Mouse (Mus musculus): Measurements from ENCODE around the gene Ankrd34a. TPM values are rescaled to one million over a fixed set of nuclear protein-coding genes. Genes with fewer than 3 reads are reported as not detected.

Gene Ankrd34a
- polyA plus RNA-seq, 1 experiment from 2014 or later = 2.0 TPM

- H3K4me3 ChIP-seq (ENCODE audit: low read depth, low read length) = peak overlapping the region; percentile 44
- no peaks in the 10 kb centered on the region for H3K9me3 ChIP-seq (ENCODE audit: control insufficient read depth, low read length)
- peak overlapping the region; percentile 74 for H3K9ac ChIP-seq (ENCODE audit: low read length)
- H3K4me2 ChIP-seq = peak overlapping the region; percentile 96
- under 1% methylated on average over 54 of the region's 54 CpGs for WGBS
- H3K4me1 ChIP-seq (ENCODE audit: control insufficient read depth, insufficient read depth, low read length) = peaks cover 49% of the 10 kb centered on the region
- DNase-seq (ENCODE audit: low spot score, missing footprints) = peak; percentile 98
- no peaks in the 10 kb centered on the region for H3K36me3 ChIP-seq (ENCODE audit: control insufficient read depth, insufficient read depth, low read length)
- peak; percentile 6; the same call in 1 of the 2 replicates for ATAC-seq (ENCODE audit: low FRiP score)
- H3K27me3 ChIP-seq (ENCODE audit: control insufficient read depth, insufficient read depth, low read length) = peaks cover 24% of the 10 kb centered on the region
- peak overlapping the region; percentile 54 for H3K27ac ChIP-seq (ENCODE audit: low read depth, low read length)
These were observed 2.0 kb downstream of the Ankrd34a start for GRCm38 (mm10) chr3:96598156-96599068.

- peaks cover 52% of the 10 kb centered on the region for H3K4me1 ChIP-seq (ENCODE audit: control insufficient read depth, insufficient read depth, low read length)
- H3K4me3 ChIP-seq (ENCODE audit: low read depth, low read length) = no peak overlapping the region
- WGBS = 42% methylated on average over 8 of the region's 8 CpGs
- H3K9ac ChIP-seq (ENCODE audit: low read length) = peak overlapping the region; percentile 74; the same call in 1 of the 2 replicates
- DNase-seq (ENCODE audit: low spot score, missing footprints) (peak; percentile 90), ATAC-seq (ENCODE audit: low FRiP score) (no peak)
- H3K27ac ChIP-seq (ENCODE audit: low read depth, low read length) = no peak overlapping the region
- no peaks in the 10 kb centered on the region for H3K9me3 ChIP-seq (ENCODE audit: control insufficient read depth, low read length)
- H3K27me3 ChIP-seq (ENCODE audit: control insufficient read depth, insufficient read depth, low read length) = peaks cover 24% of the 10 kb centered on the region
- no peaks in the 10 kb centered on the region for H3K36me3 ChIP-seq (ENCODE audit: control insufficient read depth, insufficient read depth, low read length)
- H3K4me2 ChIP-seq = no peak overlapping the region; the same call in 1 of the 2 replicates
These were observed 2.6 kb downstream of the Ankrd34a start for GRCm38 (mm10) chr3:96599069-96599393.

GRCm38 (mm10) chr3:96599411-96599810 is 3.0 kb downstream of the Ankrd34a start:
- Histone ChIP-seq H3K27ac (ENCODE audit: low read depth, low read length) (no peak overlapping the region), H3K4me1 (ENCODE audit: control insufficient read depth, insufficient read depth, low read length) (peaks cover 54% of the 10 kb centered on the region), H3K4me3 (ENCODE audit: low read depth, low read length) (no peak overlapping the region), H3K9ac (ENCODE audit: low read length) (no peak overlapping the region), H3K4me2 (no peak overlapping the region), H3K9me3 (ENCODE audit: control insufficient read depth, low read length) (no peaks in the 10 kb centered on the region), H3K36me3 (ENCODE audit: control insufficient read depth, insufficient read depth, low read length) (no peaks in the 10 kb centered on the region), H3K27me3 (ENCODE audit: control insufficient read depth, insufficient read depth, low read length) (peaks cover 24% of the 10 kb centered on the region)
- ATAC-seq (ENCODE audit: low FRiP score) = no peak
- no peak for DNase-seq (ENCODE audit: low spot score, missing footprints)
- WGBS = 61% methylated on average over 3 of the region's 3 CpGs

- peaks cover 16% of the 10 kb centered on the region; the same call in 1 of the 2 replicates for H3K27me3 ChIP-seq (ENCODE audit: control insufficient read depth, insufficient read depth, low read length)
- WGBS = 1% methylated on average over 27 of the region's 27 CpGs
- no peaks in the 10 kb centered on the region for H3K9me3 ChIP-seq (ENCODE audit: control insufficient read depth, low read length)
- peak; percentile 98 for DNase-seq (ENCODE audit: low spot score, missing footprints)
- H3K36me3 ChIP-seq (ENCODE audit: control insufficient read depth, insufficient read depth, low read length) = no peaks in the 10 kb centered on the region
- peak within 1 kb of the TSS; percentile 71 for H3K4me2 ChIP-seq
- peak within 1 kb of the TSS; percentile 88 for H3K27ac ChIP-seq (ENCODE audit: low read depth, low read length)
- H3K9ac ChIP-seq (ENCODE audit: low read length) = peak within 1 kb of the TSS; percentile 88
- ATAC-seq (ENCODE audit: low FRiP score) = peak; percentile 95
- peaks cover 51% of the 10 kb centered on the region for H3K4me1 ChIP-seq (ENCODE audit: control insufficient read depth, insufficient read depth, low read length)
- peak within 1 kb of the TSS; percentile 90 for H3K4me3 ChIP-seq (ENCODE audit: low read depth, low read length)
These were observed 4.3 kb downstream of the Ankrd34a start, which contains the start of gene Lix1l for GRCm38 (mm10) chr3:96600639-96601250. TSS of gene Lix1l (plus strand) at chr3:96601149.

GRCm38 (mm10) chr3:96601251-96601787 is 4.9 kb downstream of the Ankrd34a start:
- peak; percentile 94 for DNase-seq (ENCODE audit: low spot score, missing footprints)
- WGBS = 0% methylated on average over 34 of the region's 40 CpGs
- Histone ChIP-seq H3K4me1 (ENCODE audit: control insufficient read depth, insufficient read depth, low read length) (peaks cover 46% of the 10 kb centered on the region), H3K9me3 (ENCODE audit: control insufficient read depth, low read length) (no peaks in the 10 kb centered on the region), H3K4me3 (ENCODE audit: low read depth, low read length) (peak overlapping the region; percentile 90), H3K9ac (ENCODE audit: low read length) (peak overlapping the region; percentile 88), H3K36me3 (ENCODE audit: control insufficient read depth, insufficient read depth, low read length) (no peaks in the 10 kb centered on the region), H3K4me2 (peak overlapping the region; percentile 71), H3K27me3 (ENCODE audit: control insufficient read depth, insufficient read depth, low read length) (peaks cover 10% of the 10 kb centered on the region; the same call in 1 of the 2 replicates), H3K27ac (ENCODE audit: low read depth, low read length) (peak overlapping the region; percentile 88)
- peak; percentile 72 for ATAC-seq (ENCODE audit: low FRiP score)

GRCm38 (mm10) chr3:96601941-96602703 is 5.7 kb downstream of the Ankrd34a start:
- ATAC-seq (ENCODE audit: low FRiP score) = no peak
- H3K27me3 ChIP-seq (ENCODE audit: control insufficient read depth, insufficient read depth, low read length) = peaks cover 4% of the 10 kb centered on the region; the same call in 1 of the 2 replicates
- 18% methylated on average over 10 of the region's 10 CpGs for WGBS
- DNase-seq (ENCODE audit: low spot score, missing footprints) = no peak
- peak overlapping the region; percentile 30 for H3K27ac ChIP-seq (ENCODE audit: low read depth, low read length)
- peak overlapping the region; percentile 88 for H3K9ac ChIP-seq (ENCODE audit: low read length)
- H3K4me2 ChIP-seq = peak overlapping the region; percentile 71
- H3K4me1 ChIP-seq (ENCODE audit: control insufficient read depth, insufficient read depth, low read length) = peaks cover 38% of the 10 kb centered on the region
- no peaks in the 10 kb centered on the region for H3K36me3 ChIP-seq (ENCODE audit: control insufficient read depth, insufficient read depth, low read length)
- H3K4me3 ChIP-seq (ENCODE audit: low read depth, low read length) = peak overlapping the region; percentile 90
- no peaks in the 10 kb centered on the region for H3K9me3 ChIP-seq (ENCODE audit: control insufficient read depth, low read length)

GRCm38 (mm10) chr3:96602704-96603084 is 6.3 kb downstream of the Ankrd34a start:
- peaks cover 4% of the 10 kb centered on the region; the same call in 1 of the 2 replicates for H3K27me3 ChIP-seq (ENCODE audit: control insufficient read depth, insufficient read depth, low read length)
- ATAC-seq (ENCODE audit: low FRiP score) (no peak), DNase-seq (ENCODE audit: low spot score, missing footprints) (peak; percentile 86)
- peak overlapping the region; percentile 71 for H3K4me2 ChIP-seq
- 29% methylated on average over 5 of the region's 5 CpGs for WGBS
- H3K9ac ChIP-seq (ENCODE audit: low read length) = peak overlapping the region; percentile 88
- no peaks in the 10 kb centered on the region for H3K36me3 ChIP-seq (ENCODE audit: control insufficient read depth, insufficient read depth, low read length)
- peak overlapping the region; percentile 90 for H3K4me3 ChIP-seq (ENCODE audit: low read depth, low read length)
- H3K27ac ChIP-seq (ENCODE audit: low read depth, low read length) = peak overlapping the region; percentile 30
- peaks cover 32% of the 10 kb centered on the region for H3K4me1 ChIP-seq (ENCODE audit: control insufficient read depth, insufficient read depth, low read length)
- no peaks in the 10 kb centered on the region for H3K9me3 ChIP-seq (ENCODE audit: control insufficient read depth, low read length)

- Histone ChIP-seq H3K4me1 (ENCODE audit: control insufficient read depth, insufficient read depth, low read length) (peaks cover 28% of the 10 kb centered on the region), H3K36me3 (ENCODE audit: control insufficient read depth, insufficient read depth, low read length) (no peaks in the 10 kb centered on the region), H3K9me3 (ENCODE audit: control insufficient read depth, low read length) (no peaks in the 10 kb centered on the region), H3K4me3 (ENCODE audit: low read depth, low read length) (peak overlapping the region; percentile 90), H3K27me3 (ENCODE audit: control insufficient read depth, insufficient read depth, low read length) (peaks cover 4% of the 10 kb centered on the region; the same call in 1 of the 2 replicates), H3K4me2 (peak overlapping the region; percentile 71), H3K27ac (ENCODE audit: low read depth, low read length) (no peak overlapping the region), H3K9ac (ENCODE audit: low read length) (peak overlapping the region; percentile 88)
- WGBS = 45% methylated on average over 5 of the region's 5 CpGs
- ATAC-seq (ENCODE audit: low FRiP score) = no peak
- DNase-seq (ENCODE audit: low spot score, missing footprints) = no peak
These were observed 6.9 kb downstream of the Ankrd34a start for GRCm38 (mm10) chr3:96603311-96603710.

Data from midbrain, embryonic 11.5 days (tissue).